Mouse (Mus musculus): ENCODE measurements around the gene Ppm1f. TPM values are rescaled to one million over a fixed set of nuclear protein-coding genes. Genes with fewer than 3 reads are reported as not detected.

Gene Ppm1f
- polyA plus RNA-seq (2012; rRNA removed; ENCODE audit: low replicate concordance), result 2.0 and 3.2 TPM in 2 replicates

GRCm38 (mm10) chr16:16896382-16897055 lies at the start of gene Ppm1f:
Ppm1f (plus strand) TSS chr16:16896469.

DNA sequence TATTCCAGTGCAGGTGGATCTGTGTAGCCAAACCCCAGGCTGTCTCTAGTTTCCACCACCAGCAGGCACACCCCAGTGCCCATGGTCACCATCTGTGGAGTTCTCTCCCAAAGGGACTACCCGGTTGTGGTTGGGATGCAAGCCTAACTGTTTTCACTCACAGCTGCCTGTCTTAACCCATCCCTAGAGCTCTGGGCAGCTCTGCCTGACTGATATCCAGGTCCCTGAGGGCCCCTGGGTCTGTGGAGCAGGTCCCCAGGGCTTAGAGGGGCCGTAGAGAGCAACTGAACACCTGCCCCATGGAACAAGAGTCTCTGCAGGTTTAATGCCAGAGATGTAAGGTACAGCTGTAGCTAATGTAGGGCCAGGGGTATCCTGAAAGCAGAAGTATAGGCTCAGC lies 32.3 kb upstream of the Ppm1f start, which contains the start of gene Igll1:
Gene Igll1, minus strand, starts transcription at position 8 of the 400 bp plus-strand sequence.

GRCm38 (mm10) chr16:16870617-16871331 lies 25.5 kb upstream of the Ppm1f start, which contains the start of the genes Top3b and Vpreb1:
Top3b (plus strand) TSS chr16:16870736.
Vpreb1 (minus strand) TSS chr16:16870843.

Other genes starting within 250 kb of the Ppm1f start
- not detected in 2 replicates for gene Olfr19, start 220.1 kb upstream of the Ppm1f start, polyA plus RNA-seq (2012; rRNA removed; ENCODE audit: low replicate concordance)
- 0.09 TPM in 1 of 2 replicates, not detected in the other for gene Spag6l, start 67.0 kb upstream of the Ppm1f start, polyA plus RNA-seq (2012; rRNA removed; ENCODE audit: low replicate concordance)
- gene Igll1, start 32.5 kb upstream of the Ppm1f start, polyA plus RNA-seq (2012; rRNA removed; ENCODE audit: low replicate concordance), result not detected in 2 replicates
- gene Top3b, start 25.7 kb upstream of the Ppm1f start, polyA plus RNA-seq (2012; rRNA removed; ENCODE audit: low replicate concordance), result 31.6 and 32.3 TPM in 2 replicates
- 5.8 and 10.3 TPM in 2 replicates for gene Vpreb1, start 25.6 kb upstream of the Ppm1f start, polyA plus RNA-seq (2012; rRNA removed; ENCODE audit: low replicate concordance)
- gene Mapk1, start 86.9 kb downstream of the Ppm1f start, polyA plus RNA-seq (2012; rRNA removed; ENCODE audit: low replicate concordance), result 21.3 and 29.2 TPM in 2 replicates
- 0.46 and 1.0 TPM in 2 replicates for gene Ypel1, start 173.2 kb downstream of the Ppm1f start, polyA plus RNA-seq (2012; rRNA removed; ENCODE audit: low replicate concordance)
- 53.5 and 68.0 TPM in 2 replicates for gene Ppil2, start 214.8 kb downstream of the Ppm1f start, polyA plus RNA-seq (2012; rRNA removed; ENCODE audit: low replicate concordance)
- 7.8 and 8.6 TPM in 2 replicates for gene 2610318N02Rik, start 228.7 kb downstream of the Ppm1f start, polyA plus RNA-seq (2012; rRNA removed; ENCODE audit: low replicate concordance)
- 91.9 and 94.2 TPM in 2 replicates for gene Sdf2l1, start 235.9 kb downstream of the Ppm1f start, polyA plus RNA-seq (2012; rRNA removed; ENCODE audit: low replicate concordance)
- 71.0 and 99.9 TPM in 2 replicates for gene Ydjc, start 248.2 kb downstream of the Ppm1f start, polyA plus RNA-seq (2012; rRNA removed; ENCODE audit: low replicate concordance)